Mouse (Mus musculus) CD4-positive helper T cell, adult 2 months (primary cell): Measurements from ENCODE around the gene Ceacam19.

ENCODE experiments used
- DNase-seq: peaks from one replicate; pipeline ENCODE4 v3.0.0-alpha.2; 2012; ENCODE audit warnings: low read depth, missing footprints, low spot score

The Ceacam19 gene

DNA sequence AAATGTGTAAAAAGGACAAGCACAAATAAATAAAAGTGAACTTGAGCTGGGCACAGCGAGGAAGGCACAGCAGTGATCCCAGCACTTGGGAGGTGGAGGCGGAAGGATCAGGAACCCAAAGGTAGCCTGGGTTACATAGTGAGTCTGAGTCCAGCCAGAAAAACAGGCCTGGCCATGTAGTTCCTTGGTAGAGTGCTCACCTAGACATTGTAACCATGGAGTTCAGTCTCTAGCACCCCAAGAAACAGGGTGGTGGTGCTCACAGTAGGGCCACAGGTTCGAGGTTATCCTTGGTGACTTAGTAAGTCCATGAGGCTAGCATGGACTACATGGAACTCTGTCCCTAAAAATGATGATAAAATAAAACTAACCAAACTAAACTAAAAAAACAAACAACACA is 46.8 kb downstream of the Ceacam19 start:
- DNase-seq: no peak

DNA sequence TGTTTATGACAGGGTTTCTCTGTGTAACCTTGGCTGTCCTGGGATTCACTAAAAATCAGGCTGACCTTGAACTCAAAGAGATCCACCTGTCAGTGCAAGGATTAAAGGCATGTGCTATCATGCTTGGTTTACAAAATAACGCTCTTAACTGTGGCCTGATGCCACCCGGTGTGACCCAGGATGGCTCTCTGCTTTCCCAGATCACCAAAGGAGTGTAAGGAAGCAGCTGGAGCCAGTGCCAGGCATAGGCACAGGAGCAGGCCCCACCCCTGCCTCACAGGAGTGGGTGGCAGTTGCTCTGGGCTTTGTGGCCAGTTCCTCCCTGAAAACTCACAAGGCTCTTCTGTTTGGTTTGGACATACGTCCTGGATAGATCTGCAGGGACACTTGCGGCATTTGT is 47.4 kb downstream of the Ceacam19 start:
- DNase-seq: no peak

DNA sequence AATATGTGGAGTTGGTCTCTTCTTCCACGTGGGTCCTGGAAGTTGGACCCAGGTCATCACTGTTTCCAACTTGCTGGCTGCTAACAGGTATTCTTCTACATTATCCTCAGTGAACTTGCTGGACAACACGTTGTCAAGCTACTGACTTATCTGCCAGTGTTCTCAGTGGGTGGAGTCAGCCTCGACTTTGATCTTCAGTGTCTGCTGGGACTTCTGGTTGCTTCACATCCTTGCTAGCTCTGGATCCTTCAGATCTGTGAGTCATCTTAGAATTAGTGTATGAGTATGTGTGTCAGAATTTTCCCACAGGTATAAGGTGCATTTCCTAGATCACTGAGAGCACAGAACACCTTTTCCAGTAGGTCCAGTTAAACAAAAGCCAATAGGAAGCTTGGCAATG is 50.9 kb downstream of the Ceacam19 start:
- peak; percentile 58 for DNase-seq

DNA sequence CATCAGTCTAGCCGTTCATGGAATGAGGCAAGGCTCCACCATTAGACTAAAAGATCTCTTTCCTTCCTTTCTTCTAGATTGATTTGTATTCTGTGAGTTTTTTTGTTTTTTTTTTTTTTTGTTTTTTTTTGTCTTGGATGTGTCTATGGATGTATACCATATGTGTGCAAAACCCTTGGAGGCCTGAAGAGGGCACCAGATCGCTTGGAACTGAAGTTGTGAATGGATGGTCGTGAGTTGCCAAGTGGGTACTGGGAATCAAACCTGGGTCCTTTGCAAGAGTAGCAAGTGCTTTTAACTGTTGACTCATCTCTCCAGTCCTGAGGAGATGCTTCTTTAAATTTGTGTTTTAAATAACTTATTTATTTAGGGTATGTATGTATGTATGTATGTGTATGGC is 53.7 kb downstream of the Ceacam19 start:
- no peak for DNase-seq

DNA sequence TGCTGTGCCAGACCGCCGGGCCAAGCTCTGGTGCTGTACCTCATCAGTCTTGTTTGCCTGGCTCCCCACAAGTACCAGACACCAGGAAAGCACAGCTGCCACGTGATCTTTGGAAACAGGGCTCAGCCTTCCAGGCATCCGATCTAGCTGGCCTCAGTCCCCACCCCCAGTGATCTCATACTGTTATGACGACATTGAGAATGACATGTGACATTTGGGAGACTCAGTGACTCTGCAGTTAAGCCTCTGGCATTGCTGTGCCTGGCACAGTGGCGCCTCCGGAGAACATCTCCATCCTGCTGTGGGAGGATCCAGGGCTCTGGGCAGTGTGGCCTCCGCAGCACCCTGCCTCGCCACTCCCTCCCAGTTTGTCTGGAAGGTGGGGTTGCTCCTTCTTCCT is 55.9 kb downstream of the Ceacam19 start:
- DNase-seq: no peak

DNA sequence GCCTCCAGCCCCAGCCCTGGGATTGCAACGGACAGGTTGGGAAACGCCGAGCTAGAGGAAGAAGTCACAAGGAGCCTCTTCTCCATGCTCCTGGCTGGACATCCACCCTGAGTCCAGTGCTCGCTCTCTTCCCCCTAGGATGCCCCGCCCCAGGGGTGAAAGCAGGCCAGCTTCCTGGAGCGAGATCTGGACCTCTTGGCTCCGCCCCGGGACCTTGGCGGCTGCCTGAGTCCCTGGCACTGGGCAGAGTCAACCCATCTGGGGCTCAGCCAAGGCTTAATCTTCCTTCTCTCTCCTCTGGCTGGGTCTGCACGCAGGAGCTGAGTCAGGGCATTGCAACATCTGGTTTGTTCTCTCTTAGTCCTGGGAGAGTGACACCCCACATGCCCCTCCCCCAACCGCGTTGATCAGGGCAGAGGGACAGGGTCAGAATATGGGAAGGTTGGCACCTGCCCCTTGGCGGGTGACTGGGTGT is 57.0 kb downstream of the Ceacam19 start:
- DNase-seq: no peak

DNA sequence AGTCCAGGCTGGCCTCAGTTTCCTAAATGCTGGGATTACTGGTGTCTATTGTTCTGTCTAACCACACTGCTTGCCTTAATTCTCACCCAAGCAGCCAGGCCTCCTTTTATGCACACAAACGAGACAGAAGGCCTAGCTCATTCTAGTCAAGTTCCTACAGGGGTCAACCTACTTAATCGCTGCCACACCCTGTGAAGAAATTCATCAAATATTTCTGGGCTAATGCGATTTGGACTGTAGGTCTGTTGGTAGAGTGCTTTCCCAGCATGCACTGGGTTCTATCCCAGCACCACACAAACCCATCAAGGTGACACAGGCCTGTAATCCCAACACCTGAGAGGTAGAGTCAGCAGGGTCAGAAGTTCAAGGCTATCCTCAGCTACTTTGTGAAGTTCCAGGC is 58.1 kb downstream of the Ceacam19 start:
- DNase-seq: no peak

DNA sequence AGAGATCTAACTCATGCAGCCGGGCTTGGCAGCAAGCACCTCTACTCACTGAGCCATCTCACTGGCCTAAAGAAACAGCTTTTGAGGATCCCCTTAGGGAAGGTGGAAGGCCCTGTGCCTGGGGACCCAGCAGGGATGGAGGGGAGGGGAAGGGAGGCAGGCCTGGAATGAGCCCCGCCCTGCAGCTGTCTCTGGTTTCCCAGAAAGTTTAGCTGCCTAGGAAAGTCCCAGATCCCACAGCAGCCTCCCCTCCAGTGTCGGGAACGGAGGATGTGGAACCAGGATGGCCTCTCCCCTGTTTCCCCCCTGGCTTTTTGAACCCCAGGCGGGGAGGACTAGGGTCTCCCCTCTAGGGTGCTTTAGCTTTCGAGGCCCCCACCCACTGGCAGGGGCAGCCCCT is 61.0 kb downstream of the Ceacam19 start:
- DNase-seq: no peak
